Mouse (Mus musculus) ovary, postnatal 36 days (tissue): ENCODE measurements around the gene Fgfr2.
"Not testable (repeated sequence)": the region's sequence is repeated elsewhere in the genome, so short reads cannot be mapped to it uniquely, and the experiment has no call there.

Experiments
- DNase-seq: peaks from one replicate; pipeline ENCODE4 v3.0.0; 2022; ENCODE audit warnings: low spot score, mixed read lengths

Gene Fgfr2

GRCm38 (mm10) chr7:132689722-132690121 is 433.4 kb downstream of the Fgfr2 start:
- no peak for DNase-seq

GRCm38 (mm10) chr7:132688721-132689120 is 434.4 kb downstream of the Fgfr2 start:
- no peak for DNase-seq

- DNase-seq, result no peak
These were observed 435.3 kb downstream of the Fgfr2 start for GRCm38 (mm10) chr7:132687897-132688296.

GRCm38 (mm10) chr7:132686515-132686914 is 436.6 kb downstream of the Fgfr2 start:
- DNase-seq, result no peak

GRCm38 (mm10) chr7:132683923-132684322 is 439.2 kb downstream of the Fgfr2 start:
- no peak for DNase-seq

- DNase-seq, result no peak
These were observed 440.2 kb downstream of the Fgfr2 start for GRCm38 (mm10) chr7:132682901-132683300.

- DNase-seq, result no peak
These were observed 440.8 kb downstream of the Fgfr2 start for GRCm38 (mm10) chr7:132682336-132682735.

- no peak for DNase-seq
These were observed 441.3 kb downstream of the Fgfr2 start for GRCm38 (mm10) chr7:132681831-132682230.

- DNase-seq, result no peak
These were observed 441.9 kb downstream of the Fgfr2 start for GRCm38 (mm10) chr7:132681296-132681695.

GRCm38 (mm10) chr7:132679549-132679948 is 443.6 kb downstream of the Fgfr2 start:
- no peak for DNase-seq

GRCm38 (mm10) chr7:132679117-132679516 is 444.0 kb downstream of the Fgfr2 start:
- DNase-seq, result no peak

- no peak for DNase-seq
These were observed 447.2 kb downstream of the Fgfr2 start for GRCm38 (mm10) chr7:132675922-132676321.

- peak; percentile 70 for DNase-seq
These were observed 449.0 kb downstream of the Fgfr2 start for GRCm38 (mm10) chr7:132673931-132674755.

- peak; percentile 47 for DNase-seq
These were observed 450.6 kb downstream of the Fgfr2 start for GRCm38 (mm10) chr7:132672481-132672959.

- peak; percentile 41 for DNase-seq
These were observed 452.3 kb downstream of the Fgfr2 start for GRCm38 (mm10) chr7:132670863-132671165.

- no peak for DNase-seq
These were observed 452.9 kb downstream of the Fgfr2 start for GRCm38 (mm10) chr7:132669999-132670862.

- DNase-seq, result no peak
These were observed 454.5 kb downstream of the Fgfr2 start for GRCm38 (mm10) chr7:132668604-132669003.

- DNase-seq, result no peak
These were observed 456.6 kb downstream of the Fgfr2 start for GRCm38 (mm10) chr7:132666516-132666915.

- DNase-seq, result no peak
These were observed 457.3 kb downstream of the Fgfr2 start for GRCm38 (mm10) chr7:132665664-132666382.

GRCm38 (mm10) chr7:132664815-132665214 is 458.3 kb downstream of the Fgfr2 start:
- no peak for DNase-seq

GRCm38 (mm10) chr7:132662831-132663230 is 460.3 kb downstream of the Fgfr2 start:
- not testable (repeated sequence) for DNase-seq

- no peak for DNase-seq
These were observed 463.5 kb downstream of the Fgfr2 start for GRCm38 (mm10) chr7:132659633-132660032.
